23 mouse cellular contexts compared by ENCODE assay signal in genomic region chr16:35740357-35740756, GRCm38 (mm10). TPM values are rescaled to one million over a fixed set of nuclear protein-coding genes. Genes with fewer than 3 reads are reported as not detected.
DNase-seq lines count a peak whose midpoint lies in the region; ATAC-seq and TF ChIP-seq lines count a peak whose summit lies in the region.
"Had no signal": no experiment of that assay in that cellular context is flagged by ENCODE, and none has a peak within 500 bp of the region (broad histone marks: within the 10 kb centered on the region; RNA-seq: fewer than 3 reads in every experiment).

No protein-coding gene starts in this region.

- peaks cover 27% of the 10 kb centered on the region for H3K4me1 ChIP-seq in heart, embryonic 10.5 days
- peaks cover 10 to 22% of the 10 kb centered on the region in 2 experiments for H3K4me1 ChIP-seq in heart, embryonic 14.5 days (ENCODE audit: control insufficient read depth in 2 of 2, insufficient read depth in 2 of 2, low read length in 2 of 2)
- H3K4me1 ChIP-seq in heart, embryonic 11.5 days (ENCODE audit: control insufficient read depth, insufficient read depth, low read length): peaks cover 12% of the 10 kb centered on the region
- H3K4me1 ChIP-seq in heart, postnatal 0 days (ENCODE audit: control insufficient read depth, insufficient read depth): peaks cover 17% of the 10 kb centered on the region

- no peaks in the 10 kb centered on the region for H3K9me3 ChIP-seq in heart, embryonic 10.5 days
- no peaks in the 10 kb centered on the region for H3K9me3 ChIP-seq in heart, embryonic 14.5 days (ENCODE audit: control insufficient read depth, low read length)
- no peaks in the 10 kb centered on the region for H3K9me3 ChIP-seq in heart, embryonic 11.5 days (replicated peaks; ENCODE audit: control insufficient read depth, low read length)
- H3K9me3 ChIP-seq in heart, postnatal 0 days (replicated peaks; ENCODE audit: control insufficient read depth, low read length): no peaks in the 10 kb centered on the region
- H3K9me3 ChIP-seq: embryonic facial prominence, embryonic 12.5 days; embryonic facial prominence, embryonic 15.5 days; hindbrain, embryonic 12.5 days; hindbrain, embryonic 15.5 days had no signal

- no peak overlapping the region for H3K27ac ChIP-seq in heart, embryonic 10.5 days
- H3K27ac ChIP-seq in heart, embryonic 14.5 days (replicated peaks in 1 of 2; ENCODE audit: control insufficient read depth in 1 of 2, insufficient read depth in 1 of 2, low read depth in 2 of 2, low read length in 2 of 2): peak overlapping the region; percentile 27 to 28; a peak in 2 of 4 replicates
- H3K27ac ChIP-seq in heart, embryonic 11.5 days (ENCODE audit: low read depth, low read length): no peak overlapping the region
- H3K27ac ChIP-seq in heart, postnatal 0 days (ENCODE audit: low read depth): 0 out of 2 replicates have a peak overlapping the region, but pooled peaks have one; percentile 28
- H3K27ac ChIP-seq: embryonic facial prominence, embryonic 12.5 days; embryonic facial prominence, embryonic 15.5 days; heart, adult 2 months; hindbrain, embryonic 12.5 days; hindbrain, embryonic 15.5 days had no signal

- peak; percentile 81 for DNase-seq in heart, embryonic 10.5 days (ENCODE audit: low spot score)
- no peak for DNase-seq in heart, adult 8-10 months (ENCODE audit: low spot score)
- peak; percentile 43 for DNase-seq in heart, postnatal 0 days (ENCODE audit: low spot score)
- no peak for DNase-seq in heart, postnatal 25 days (ENCODE audit: low spot score)
- DNase-seq: adrenal gland, adult 2 months; adrenal gland, postnatal 14 days; cerebellum, adult 11 months; cerebellum, adult 2 months; cerebellum, adult 9-11 months; cerebellum, postnatal 25 days; forebrain, postnatal 0 days; gastrocnemius, postnatal 25 days; heart, adult 2 months; kidney, adult 2 months had no signal

- H3K27me3 ChIP-seq in heart, embryonic 10.5 days (ENCODE audit: insufficient read depth, poor library complexity, severe bottlenecking): no peaks in the 10 kb centered on the region
- H3K27me3 ChIP-seq in heart, embryonic 14.5 days (ENCODE audit: control insufficient read depth, insufficient read depth, low read length): no peaks in the 10 kb centered on the region
- no peaks in the 10 kb centered on the region for H3K27me3 ChIP-seq in heart, embryonic 11.5 days (ENCODE audit: control insufficient read depth, insufficient read depth, low read length)
- H3K27me3 ChIP-seq in heart, postnatal 0 days (ENCODE audit: control insufficient read depth, insufficient read depth, low read length): no peaks in the 10 kb centered on the region
- H3K27me3 ChIP-seq: embryonic facial prominence, embryonic 12.5 days; embryonic facial prominence, embryonic 15.5 days; hindbrain, embryonic 12.5 days; hindbrain, embryonic 15.5 days had no signal

- no peak for TF ChIP-seq CTCF in heart, postnatal 0 days (IDR thresholded peaks at IDR 0.05; ENCODE audit: low read depth)

- H3K4me2 ChIP-seq in heart, embryonic 14.5 days (ENCODE audit: low read length): peak overlapping the region; percentile 34
- H3K4me2 ChIP-seq in heart, embryonic 11.5 days: no peak overlapping the region
- H3K4me2 ChIP-seq in heart, postnatal 0 days (ENCODE audit: low read depth, low read length): no peak overlapping the region
- H3K4me2 ChIP-seq: embryonic facial prominence, embryonic 12.5 days; embryonic facial prominence, embryonic 15.5 days; hindbrain, embryonic 12.5 days; hindbrain, embryonic 15.5 days had no signal

- no peak overlapping the region for H3K9ac ChIP-seq in heart, embryonic 14.5 days (ENCODE audit: low read length)
- H3K9ac ChIP-seq in heart, embryonic 11.5 days (ENCODE audit: low read depth, low read length): no peak overlapping the region
- no peak overlapping the region for H3K9ac ChIP-seq in heart, postnatal 0 days (replicated peaks; ENCODE audit: low read depth, low read length)
- H3K9ac ChIP-seq: embryonic facial prominence, embryonic 12.5 days; embryonic facial prominence, embryonic 15.5 days; forebrain, postnatal 0 days; hindbrain, embryonic 12.5 days; hindbrain, embryonic 15.5 days had no signal

- no peak overlapping the region for H3K4me3 ChIP-seq in heart, embryonic 10.5 days
- no peak overlapping the region; a peak in 1 of 4 replicates for H3K4me3 ChIP-seq in heart, embryonic 14.5 days (ENCODE audit: control insufficient read depth in 1 of 2, insufficient read depth in 1 of 2, low read depth in 1 of 2, low read length in 2 of 2)
- no peak overlapping the region for H3K4me3 ChIP-seq in heart, embryonic 11.5 days (ENCODE audit: low read depth, low read length)
- H3K4me3 ChIP-seq in heart, postnatal 0 days (ENCODE audit: low read depth, low read length): no peak overlapping the region
- H3K4me3 ChIP-seq: embryonic facial prominence, embryonic 12.5 days; embryonic facial prominence, embryonic 15.5 days; heart, adult 2 months; hindbrain, embryonic 12.5 days; hindbrain, embryonic 15.5 days had no signal

- intact Hi-C loops in heart, postnatal 25 days (cut with DNase I): no loop called here

- 53% methylated on average over 12 of the region's 12 CpGs for WGBS in heart, embryonic 10.5 days
- WGBS in heart, embryonic 14.5 days: 40% methylated on average over 12 of the region's 12 CpGs
- 48% methylated on average over 12 of the region's 12 CpGs for WGBS in heart, embryonic 11.5 days (ENCODE audit: insufficient replicate concordance)
- 39% methylated on average over 12 of the region's 12 CpGs for WGBS in heart, postnatal 0 days

- no peaks in the 10 kb centered on the region for H3K36me3 ChIP-seq in heart, embryonic 10.5 days
- H3K36me3 ChIP-seq in heart, embryonic 14.5 days (ENCODE audit: control insufficient read depth, insufficient read depth, low read length): 0 out of 2 replicates have a peak, but pooled peaks cover 1% of the 10 kb centered on the region
- no peaks in the 10 kb centered on the region for H3K36me3 ChIP-seq in heart, embryonic 11.5 days (ENCODE audit: control insufficient read depth, insufficient read depth, low read length)
- peaks cover 3% of the 10 kb centered on the region; the same call in 1 of the 2 replicates for H3K36me3 ChIP-seq in heart, postnatal 0 days (replicated peaks; ENCODE audit: control insufficient read depth, insufficient read depth, low read length)
- H3K36me3 ChIP-seq: embryonic facial prominence, embryonic 12.5 days; embryonic facial prominence, embryonic 15.5 days; hindbrain, embryonic 12.5 days; hindbrain, embryonic 15.5 days had no signal

- no peak for ATAC-seq in heart, embryonic 14.5 days (ENCODE audit: insufficient number of reproducible peaks, insufficient read depth, low FRiP score, low read depth)
- no peak for ATAC-seq in heart, embryonic 11.5 days (replicated peaks; ENCODE audit: insufficient number of reproducible peaks, low FRiP score, low TSS enrichment)
- ATAC-seq in heart, postnatal 0 days (ENCODE audit: insufficient read depth, low read depth): peak; percentile 64
- ATAC-seq: CD4-positive, CD25-positive, alpha-beta regulatory T cell, adult 4 months; forebrain, embryonic 14.5 days; intestine, postnatal 0 days had no signal

- no peak for TF ChIP-seq EP300 in heart, postnatal 0 days (IDR thresholded peaks at IDR 0.05; ENCODE audit: low read depth)

RNA-seq across cellular contexts. Expression of gene Dirc2, which starts 28.8 kb away (rescaled TPM):
- 8.9 and 14.2 TPM in 2 replicates for polyA plus RNA-seq in heart, embryonic 10.5 days (2016; fragmentation: Nextera tagmentation; extraction: Ambion mirVana)
- total RNA-seq in heart, adult 8-10 months (2022): 10 to 100 TPM; 52.1 to 60.6 (median 55.7) TPM
- polyA plus RNA-seq in heart, embryonic 14.5 days (2014; fragmentation: Nextera tagmentation; extraction: Ambion mirVana): 15.7 and 20.1 TPM in 2 replicates
- polyA plus RNA-seq in heart, embryonic 11.5 days (2014; fragmentation: Nextera tagmentation; extraction: Ambion mirVana): 11.3 and 12.0 TPM in 2 replicates
- 38.3 and 39.8 TPM in 2 replicates for total RNA-seq in heart, postnatal 0 days (2014; rRNA removed; ENCODE audit: low replicate concordance)
- polyA plus RNA-seq in heart, postnatal 0 days (2015; fragmentation: Nextera tagmentation; extraction: Ambion mirVana): 15.3 and 16.1 TPM in 2 replicates
- total RNA-seq in heart, postnatal 25 days (2021): 10 to 100 TPM; 54.2 to 63.4 TPM

RNA-seq across cellular contexts. Expression of gene Hspbap1, which starts 29.8 kb away (rescaled TPM):
- polyA plus RNA-seq in heart, embryonic 10.5 days (2016; fragmentation: Nextera tagmentation; extraction: Ambion mirVana): 16.5 and 21.8 TPM in 2 replicates
- 1 to 10 TPM; 2.2 to 3.6 (median 2.6) TPM for total RNA-seq in heart, adult 8-10 months (2022)
- polyA plus RNA-seq in heart, embryonic 14.5 days (2014; fragmentation: Nextera tagmentation; extraction: Ambion mirVana): 6.4 and 8.8 TPM in 2 replicates
- 12.7 and 13.3 TPM in 2 replicates for polyA plus RNA-seq in heart, embryonic 11.5 days (2014; fragmentation: Nextera tagmentation; extraction: Ambion mirVana)
- total RNA-seq in heart, postnatal 0 days (2014; rRNA removed; ENCODE audit: low replicate concordance): 1.0 and 5.5 TPM in 2 replicates
- polyA plus RNA-seq in heart, postnatal 0 days (2015; fragmentation: Nextera tagmentation; extraction: Ambion mirVana): 5.0 and 5.7 TPM in 2 replicates
- 1 to 10 TPM; 3.0 to 3.1 TPM for total RNA-seq in heart, postnatal 25 days (2021)

Comparison
In these comparisons a context has a peak if more than half of its experiments do, and no peak if none do; other contexts are left out.
1. DNase-seq: peak in heart, embryonic 10.5 days (single experiment) and heart, postnatal 0 days (single experiment); none in heart, adult 8-10 months (single experiment) and heart, postnatal 25 days (single experiment).
2. H3K27ac ChIP-seq: peak in heart, embryonic 14.5 days (2 of 2) and heart, postnatal 0 days (single experiment); none in heart, embryonic 10.5 days (single experiment) and heart, embryonic 11.5 days (single experiment).